Mouse (Mus musculus): ENCODE results near the gene Gm2663.

- no peak for TF ChIP-seq POLR2A (IDR thresholded peaks at IDR 0.05; ENCODE audit: insufficient read depth, low read length)
- TF ChIP-seq CTCF (IDR thresholded peaks at IDR 0.05; ENCODE audit: low read depth, low read length) = no peak
- TF ChIP-seq EP300 (IDR thresholded peaks at IDR 0.05; ENCODE audit: insufficient read depth, low read depth, low read length) = no peak
These were observed 31.5 kb upstream of the Gm2663 start for GRCm38 (mm10) chr6:41030821-41031220.
